Mouse (Mus musculus) forebrain, embryonic 15.5 days (tissue): Measurements from ENCODE around the gene Nfia. TPM values are rescaled to one million over a fixed set of nuclear protein-coding genes. Genes with fewer than 3 reads are reported as not detected.

Source experiments
- ATAC-seq: fragments of 200-750 bp; cut with Nextera tagmentation; replicated peaks from 2 replicates; pipeline ENCODE4 v1.8.0; 2017; ENCODE audit warnings: mild to moderate bottlenecking, moderate TSS enrichment, moderate library complexity
- H3K27ac ChIP-seq: fragments of 300-500 bp; sonication (generic); replicated peaks from 2 replicates; pipeline ENCODE4 v1.5.1; 2015; ENCODE audit warnings: mild to moderate bottlenecking, inconsistent platforms
- H3K27me3 ChIP-seq: fragments of 300-500 bp; sonication (generic); 2 replicates; pipeline ENCODE4 v1.6.1; 2015; ENCODE audit warnings: inconsistent platforms
- H3K36me3 ChIP-seq: fragments of 300-500 bp; sonication (generic); 2 replicates; pipeline ENCODE4 v1.6.1; 2015; ENCODE audit warnings: mild to moderate bottlenecking, inconsistent platforms
- H3K4me1 ChIP-seq: fragments of 300-500 bp; sonication (generic); 2 replicates; pipeline ENCODE4 v1.6.1; 2015; ENCODE audit warnings: inconsistent platforms
- H3K4me2 ChIP-seq: fragments of 300-500 bp; sonication (generic); replicated peaks from 2 replicates; pipeline ENCODE4 v1.6.1; 2015; ENCODE audit warnings: mild to moderate bottlenecking, inconsistent platforms
- H3K4me3 ChIP-seq: fragments of 300-500 bp; sonication (generic); 2 replicates; pipeline ENCODE4 v1.5.1; 2015; ENCODE audit warnings: mild to moderate bottlenecking, inconsistent platforms
- H3K9ac ChIP-seq: fragments of 300-500 bp; sonication (generic); replicated peaks from 2 replicates; pipeline ENCODE4 v1.6.1; 2015; ENCODE audit warnings: mild to moderate bottlenecking, inconsistent platforms
- H3K9me3 ChIP-seq: fragments of 300-500 bp; sonication (generic); 2 replicates; pipeline ENCODE4 v1.6.1; 2016; ENCODE audit warnings: inconsistent platforms
- WGBS: fragments of 180-500 bp; shearing (Covaris S2); methylation state at CpG from one replicate; pipeline ENCODE4 v1.1.7; 2015; ENCODE audit warnings: mixed read lengths; 5-methylcytosine and 5-hydroxymethylcytosine counted together
- polyA plus RNA-seq: library from polyadenylated mRNA; unstranded; fragments of >200 nt; fragmentation: Nextera tagmentation; extraction: Ambion mirVana; gene quantifications from 2 replicates; pipeline ENCODE4 v1.2.1, GENCODE M21; 2015

Nfia gene
- polyA plus RNA-seq, 1 experiment from 2014 or later: 98.3 TPM

DNA sequence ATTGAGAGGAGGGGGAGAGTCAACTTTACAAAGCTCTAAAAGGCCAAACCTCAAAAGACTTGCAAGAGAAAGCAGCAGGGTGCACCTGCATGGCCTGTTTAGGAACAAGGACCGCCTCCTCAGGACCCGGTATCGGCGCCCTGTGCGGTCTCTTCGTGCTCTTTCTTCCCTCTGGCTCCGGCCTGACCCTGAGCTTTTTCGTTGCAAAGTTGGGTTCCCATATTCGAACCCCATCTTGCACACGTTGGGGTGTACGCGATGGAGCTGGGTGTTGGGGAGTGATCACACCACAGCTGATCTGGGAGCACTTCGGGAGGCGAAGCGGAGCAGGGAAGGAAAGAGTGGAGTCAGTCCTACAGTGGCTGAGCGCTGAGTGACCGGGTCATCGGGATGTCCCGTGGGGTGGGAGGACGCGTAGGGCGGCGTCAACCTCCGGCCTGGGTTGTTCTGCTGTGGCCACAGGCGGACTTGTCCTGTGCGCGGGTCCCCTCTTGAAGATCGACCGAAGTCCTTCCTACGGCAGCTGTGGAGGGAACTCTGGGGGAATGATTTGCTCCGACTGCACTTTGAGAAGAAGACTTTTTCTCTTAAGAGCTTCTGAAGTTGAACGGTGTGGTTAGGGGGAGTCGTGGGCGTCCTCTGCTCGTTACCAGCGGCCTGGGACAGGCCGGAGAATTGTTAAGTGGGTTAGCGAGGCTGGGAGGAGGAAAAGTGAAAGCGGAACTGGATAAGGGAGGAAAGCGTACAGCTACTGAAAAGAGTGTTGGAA, 20.9 kb upstream of the Nfia start:
- Histone ChIP-seq H3K36me3 (no peaks in the 10 kb centered on the region), H3K4me1 (peaks cover 34% of the 10 kb centered on the region), H3K9ac (peak overlapping the region; percentile 52), H3K27ac (peak overlapping the region; percentile 73), H3K27me3 (no peaks in the 10 kb centered on the region; the same call in 1 of the 2 replicates), H3K4me2 (peak overlapping the region; percentile 74), H3K9me3 (no peaks in the 10 kb centered on the region), H3K4me3 (peak overlapping the region; percentile 39)
- under 1% methylated on average over 40 of the region's 40 CpGs for WGBS
- peak; percentile 41 for ATAC-seq

DNA sequence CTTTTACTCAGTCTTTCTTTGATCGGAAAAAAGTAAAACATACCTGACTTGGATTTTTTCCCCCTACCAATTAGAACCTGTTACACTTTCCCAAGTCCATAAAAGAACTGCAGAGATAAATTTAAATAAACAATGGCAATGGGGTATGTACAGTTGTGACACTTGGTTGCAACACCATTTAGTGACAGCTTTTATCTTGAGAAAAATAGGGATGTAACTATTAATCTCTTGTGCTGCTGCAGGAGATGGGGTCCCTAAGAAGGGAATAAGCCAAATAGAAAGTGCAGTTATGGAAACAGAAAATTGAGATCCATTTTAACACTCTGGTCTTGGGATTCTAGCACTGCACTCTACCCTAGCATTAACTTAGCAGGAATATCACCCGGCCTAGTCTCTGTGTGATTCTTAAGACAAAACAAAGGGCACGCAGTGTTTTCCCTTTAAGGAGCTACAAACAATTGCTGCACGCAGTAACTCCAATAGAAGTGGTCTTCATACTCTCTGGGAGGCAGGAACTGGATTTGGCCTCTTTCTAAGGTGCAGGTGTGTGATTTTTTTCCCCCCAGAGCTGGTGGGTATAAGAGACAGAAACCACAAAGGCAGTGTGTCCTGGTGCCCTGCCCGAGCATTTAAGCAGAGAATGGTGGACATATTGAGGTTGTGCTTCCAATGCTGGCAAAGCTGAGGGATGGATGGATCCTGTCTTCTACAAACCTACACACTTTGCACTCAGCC, 20.1 kb upstream of the Nfia start:
- peak overlapping the region; percentile 74 for H3K4me2 ChIP-seq
- H3K27me3 ChIP-seq: no peaks in the 10 kb centered on the region; the same call in 1 of the 2 replicates
- H3K4me3 ChIP-seq: peak overlapping the region; percentile 39
- H3K4me1 ChIP-seq: peaks cover 39% of the 10 kb centered on the region
- H3K9me3 ChIP-seq: no peaks in the 10 kb centered on the region
- H3K27ac ChIP-seq: peak overlapping the region; percentile 73; the same call in 1 of the 2 replicates
- 0 out of 2 replicates have a peak overlapping the region, but pooled peaks have one; percentile 52 for H3K9ac ChIP-seq
- H3K36me3 ChIP-seq: no peaks in the 10 kb centered on the region
- WGBS: 16% methylated on average over 5 of the region's 5 CpGs
- no peak for ATAC-seq

DNA sequence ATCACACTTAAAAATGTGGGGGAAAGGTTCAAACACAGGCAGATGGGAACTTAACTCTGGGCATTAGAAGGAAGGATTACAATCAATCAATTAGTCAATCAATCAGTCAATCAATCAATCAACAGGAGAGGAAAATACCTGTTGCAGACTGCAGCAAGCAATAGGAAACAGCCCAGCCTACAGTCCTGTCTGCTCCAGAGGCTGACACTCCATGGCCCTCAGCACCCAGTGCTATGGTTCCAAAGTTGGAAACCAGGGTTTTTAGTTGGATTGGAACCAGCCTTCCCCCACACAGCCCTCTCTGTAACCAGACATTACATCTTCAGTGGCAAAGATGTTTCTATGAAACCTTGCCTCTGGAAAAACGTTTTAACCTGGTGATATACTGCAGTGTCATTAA, 19.0 kb upstream of the Nfia start:
- Histone ChIP-seq H3K4me2 (no peak overlapping the region), H3K4me3 (no peak overlapping the region), H3K27me3 (no peaks in the 10 kb centered on the region; the same call in 1 of the 2 replicates), H3K36me3 (no peaks in the 10 kb centered on the region), H3K4me1 (peaks cover 49% of the 10 kb centered on the region), H3K27ac (no peak overlapping the region), H3K9me3 (no peaks in the 10 kb centered on the region), H3K9ac (no peak overlapping the region)
- WGBS: 13% methylated on average over 1 of the region's 1 CpGs
- ATAC-seq: no peak

DNA sequence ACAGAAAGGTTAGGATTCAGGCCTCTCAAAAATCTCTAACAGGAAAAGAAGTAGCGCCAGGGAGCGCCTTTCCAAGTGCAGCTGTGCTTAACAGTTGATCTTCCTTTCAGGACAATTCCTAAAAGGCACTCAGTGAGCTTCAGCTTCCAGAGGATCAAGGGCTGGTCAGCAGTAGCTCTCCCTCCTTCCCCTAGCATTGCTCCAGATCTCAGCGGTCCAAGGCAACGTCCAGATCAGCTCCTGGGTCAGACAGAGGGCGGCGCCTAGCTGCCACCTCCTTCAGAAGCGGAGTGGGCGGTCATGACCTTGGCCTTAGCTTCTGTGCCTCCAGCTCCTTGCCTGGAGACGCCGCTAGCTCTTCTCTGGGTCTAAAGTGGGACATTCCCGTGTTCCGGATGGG, 18.3 kb upstream of the Nfia start:
- ATAC-seq: no peak
- Histone ChIP-seq H3K4me1 (peaks cover 54% of the 10 kb centered on the region), H3K27me3 (no peaks in the 10 kb centered on the region; the same call in 1 of the 2 replicates), H3K36me3 (no peaks in the 10 kb centered on the region), H3K9me3 (no peaks in the 10 kb centered on the region), H3K4me3 (no peak overlapping the region), H3K27ac (no peak overlapping the region), H3K9ac (no peak overlapping the region), H3K4me2 (no peak overlapping the region)
- 42% methylated on average over 12 of the region's 12 CpGs for WGBS

DNA sequence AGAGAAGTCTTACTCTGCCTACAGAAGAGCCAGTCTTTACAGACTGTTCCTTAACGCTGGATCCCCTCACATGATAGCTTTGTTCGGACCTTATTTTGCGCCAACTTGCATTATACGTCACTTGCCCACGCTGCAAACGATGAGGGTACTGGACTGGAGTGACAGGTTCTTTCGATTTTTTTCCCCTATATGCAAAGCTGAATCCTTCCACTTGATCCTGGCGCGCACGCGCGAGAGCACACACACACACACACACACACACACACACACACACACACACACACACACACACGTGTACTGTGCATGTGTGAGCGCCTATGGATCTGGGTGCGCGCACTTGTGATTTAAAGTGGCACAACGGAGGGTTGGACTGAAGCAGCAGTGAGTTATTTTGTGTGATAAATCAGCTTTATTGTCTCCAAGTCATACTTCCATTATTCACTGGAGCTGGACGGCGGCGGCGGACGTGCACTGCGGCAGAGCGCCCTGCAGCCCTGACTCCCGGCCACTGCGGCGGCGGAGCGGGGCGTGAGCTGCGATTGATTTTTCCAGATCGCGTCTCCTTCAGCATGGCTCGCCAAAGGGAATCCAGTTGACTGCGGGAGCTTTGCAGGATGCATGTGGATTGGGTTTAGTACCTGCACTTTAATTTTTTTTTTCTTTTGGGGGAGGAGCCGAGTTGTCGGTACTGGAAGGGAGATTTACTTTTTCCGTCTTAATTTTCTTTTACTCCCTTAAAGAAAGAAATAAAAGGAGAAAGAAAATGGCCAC, 15.1 kb upstream of the Nfia start:
- Histone ChIP-seq H3K4me3 (peak overlapping the region; percentile 70), H3K9me3 (no peaks in the 10 kb centered on the region), H3K36me3 (no peaks in the 10 kb centered on the region), H3K4me1 (peaks cover 35% of the 10 kb centered on the region), H3K4me2 (peak overlapping the region; percentile 87), H3K27ac (peak overlapping the region; percentile 90), H3K27me3 (no peaks in the 10 kb centered on the region; the same call in 1 of the 2 replicates), H3K9ac (peak overlapping the region; percentile 61)
- ATAC-seq: peak; percentile 76
- WGBS: under 1% methylated on average over 38 of the region's 38 CpGs

DNA sequence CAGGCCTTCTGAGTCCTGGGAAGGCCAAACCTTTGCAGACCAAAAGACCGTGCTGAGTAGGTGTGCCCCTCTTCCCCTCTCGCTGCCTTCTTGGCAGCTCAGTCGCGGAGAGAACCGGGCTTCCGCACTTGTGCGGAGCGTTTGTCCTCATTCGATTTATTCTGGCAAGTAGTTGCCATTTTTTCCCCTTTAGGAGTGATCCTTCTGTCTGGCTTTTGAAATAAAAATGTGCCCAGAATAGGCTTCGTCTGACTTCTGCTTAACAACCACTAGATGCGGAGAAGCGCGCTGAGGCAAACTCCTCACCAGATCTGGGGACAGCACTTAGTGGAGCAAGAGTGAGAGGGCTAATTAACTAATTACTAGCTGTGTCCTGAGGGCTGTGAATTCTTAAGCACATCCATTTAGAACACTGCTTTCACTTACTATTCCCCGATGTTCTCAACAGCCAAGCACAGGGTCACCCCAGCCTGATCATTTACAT, 14.5 kb upstream of the Nfia start:
- Histone ChIP-seq H3K27ac (peak overlapping the region; percentile 90), H3K9ac (peak overlapping the region; percentile 61), H3K4me2 (peak overlapping the region; percentile 87), H3K4me1 (peaks cover 29% of the 10 kb centered on the region), H3K27me3 (no peaks in the 10 kb centered on the region; the same call in 1 of the 2 replicates), H3K36me3 (no peaks in the 10 kb centered on the region), H3K4me3 (peak overlapping the region; percentile 70), H3K9me3 (no peaks in the 10 kb centered on the region)
- ATAC-seq: peak; percentile 76
- WGBS: under 1% methylated on average over 14 of the region's 14 CpGs

DNA sequence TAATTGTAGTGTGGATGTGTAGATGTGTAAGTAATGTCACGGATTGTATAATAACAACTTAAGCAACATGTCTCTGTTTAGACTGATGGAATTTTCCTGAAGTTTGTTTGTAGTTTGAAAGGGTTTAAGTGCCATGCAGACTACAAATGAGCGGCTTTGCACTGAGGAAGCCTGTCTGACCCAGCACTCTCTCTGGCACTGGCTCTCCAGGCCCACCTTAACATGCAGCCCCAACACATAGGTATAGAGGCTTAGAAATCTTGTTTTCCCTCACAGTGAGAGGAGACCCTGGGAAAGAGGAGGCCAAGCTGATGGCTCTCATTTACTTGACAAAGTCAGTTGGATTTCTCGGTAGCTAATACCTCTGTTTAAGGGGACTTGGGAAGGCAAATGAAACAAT, 13.9 kb upstream of the Nfia start:
- no peaks in the 10 kb centered on the region for H3K36me3 ChIP-seq
- WGBS: 14% methylated on average over 3 of the region's 3 CpGs
- no peak; the same call in 1 of the 2 replicates for ATAC-seq
- H3K4me3 ChIP-seq: peak overlapping the region; percentile 70
- H3K9me3 ChIP-seq: no peaks in the 10 kb centered on the region
- no peaks in the 10 kb centered on the region; the same call in 1 of the 2 replicates for H3K27me3 ChIP-seq
- peak overlapping the region; percentile 87 for H3K4me2 ChIP-seq
- peak overlapping the region; percentile 90 for H3K27ac ChIP-seq
- H3K4me1 ChIP-seq: peaks cover 29% of the 10 kb centered on the region
- H3K9ac ChIP-seq: peak overlapping the region; percentile 61

DNA sequence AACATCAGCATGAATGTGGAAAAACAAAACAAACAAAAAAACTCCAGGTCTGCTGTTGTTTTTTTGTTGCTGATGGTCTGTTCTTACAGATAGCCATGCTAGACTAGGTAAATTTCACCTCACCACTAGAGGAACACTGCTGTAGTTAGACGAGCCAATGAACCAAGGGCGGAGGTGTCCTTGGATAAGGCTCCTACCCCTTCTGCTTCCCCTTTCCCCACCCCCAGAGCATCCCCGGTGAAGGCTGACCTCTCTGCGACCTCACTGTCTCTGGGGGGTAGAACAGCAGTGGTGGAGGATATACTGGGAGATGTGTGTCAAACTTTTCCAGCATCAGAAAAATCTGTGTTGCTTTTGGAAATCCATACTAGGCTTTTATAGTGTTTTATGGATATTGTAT, 7.9 kb upstream of the Nfia start:
- Histone ChIP-seq H3K4me1 (no peaks in the 10 kb centered on the region), H3K4me3 (no peak overlapping the region), H3K9me3 (no peaks in the 10 kb centered on the region), H3K27me3 (no peaks in the 10 kb centered on the region), H3K9ac (no peak overlapping the region), H3K27ac (no peak overlapping the region), H3K4me2 (no peak overlapping the region), H3K36me3 (no peaks in the 10 kb centered on the region)
- WGBS: 42% methylated on average over 4 of the region's 4 CpGs
- ATAC-seq: no peak

DNA sequence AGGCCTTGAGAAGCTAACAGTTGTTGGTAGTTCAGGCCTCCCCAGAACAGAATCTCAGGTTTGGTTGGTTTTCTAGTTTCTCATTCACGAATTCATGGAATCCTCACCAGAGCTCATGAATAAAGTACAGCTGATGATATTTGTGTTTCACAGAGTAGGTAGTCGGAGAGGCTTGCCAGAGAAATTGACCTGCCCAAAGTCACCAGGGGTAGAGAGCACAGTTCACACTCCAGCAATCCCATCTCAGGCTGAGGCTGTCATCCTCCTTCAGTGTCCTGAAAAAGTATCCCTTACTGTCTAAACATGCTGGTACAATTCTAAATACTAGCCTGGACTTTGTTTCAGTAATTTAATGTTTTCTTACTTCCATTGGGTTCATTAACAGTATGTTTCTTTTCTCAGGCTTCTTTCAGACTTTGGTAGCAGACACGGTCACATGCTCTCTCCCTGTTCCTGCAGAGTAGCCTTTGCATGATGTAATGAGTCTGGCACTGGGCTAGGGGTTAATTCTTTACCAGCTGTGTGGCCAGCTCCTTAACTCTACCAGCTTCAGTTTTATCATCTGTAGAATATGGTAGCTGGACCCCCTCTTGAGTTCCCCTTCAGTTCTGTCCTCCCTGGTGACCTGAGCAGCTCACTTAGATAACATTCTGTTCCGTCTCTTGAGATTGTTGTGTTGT, 7.1 kb upstream of the Nfia start:
- no peak for ATAC-seq
- Histone ChIP-seq H3K27me3 (no peaks in the 10 kb centered on the region), H3K4me2 (no peak overlapping the region), H3K36me3 (no peaks in the 10 kb centered on the region), H3K9me3 (no peaks in the 10 kb centered on the region), H3K27ac (no peak overlapping the region), H3K9ac (no peak overlapping the region), H3K4me3 (no peak overlapping the region), H3K4me1 (no peaks in the 10 kb centered on the region)
- WGBS: 77% methylated on average over 4 of the region's 4 CpGs

DNA sequence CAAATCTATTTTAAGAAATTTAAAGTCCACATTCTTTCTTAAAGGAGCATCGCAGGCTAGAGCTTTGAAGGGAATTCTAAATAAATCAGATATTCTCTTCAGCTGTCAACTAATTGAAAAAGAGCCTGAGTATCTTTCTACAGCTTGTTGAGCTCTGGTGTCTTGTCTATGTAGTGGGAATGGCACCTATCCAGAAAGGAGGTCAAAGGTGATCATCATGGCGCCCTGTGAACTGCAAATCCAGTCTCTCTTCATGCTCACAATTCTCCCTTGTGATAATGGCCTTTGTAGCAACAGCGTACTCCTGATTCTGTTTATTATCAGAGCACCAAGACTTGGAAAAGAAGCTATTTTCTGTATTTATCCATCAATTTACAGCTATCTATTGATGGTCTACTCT, 6.4 kb upstream of the Nfia start:
- no peak overlapping the region for H3K4me2 ChIP-seq
- H3K9me3 ChIP-seq: no peaks in the 10 kb centered on the region
- H3K9ac ChIP-seq: no peak overlapping the region
- H3K27me3 ChIP-seq: no peaks in the 10 kb centered on the region
- no peak overlapping the region for H3K27ac ChIP-seq
- no peak overlapping the region for H3K4me3 ChIP-seq
- no peaks in the 10 kb centered on the region for H3K4me1 ChIP-seq
- no peak for ATAC-seq
- 88% methylated on average over 3 of the region's 3 CpGs for WGBS
- no peaks in the 10 kb centered on the region for H3K36me3 ChIP-seq

DNA sequence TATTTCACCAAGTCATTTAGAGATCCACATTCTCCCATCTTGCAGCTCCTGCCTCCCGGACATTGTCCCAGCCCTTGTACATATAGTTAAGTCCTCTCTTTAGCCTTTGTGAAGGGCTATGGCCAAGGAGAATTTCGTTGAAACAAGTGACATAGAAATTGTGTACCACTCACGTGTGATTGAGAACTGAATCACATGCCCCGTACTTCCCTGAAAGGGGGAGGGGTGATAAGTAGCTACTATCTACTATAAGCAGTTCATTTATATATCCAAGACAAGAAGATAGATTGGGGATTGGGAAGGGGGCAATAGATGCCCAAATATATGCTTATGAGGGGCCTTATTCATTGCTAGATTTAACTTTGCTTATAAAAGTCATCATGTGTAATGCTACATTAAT, 5.5 kb upstream of the Nfia start:
- Histone ChIP-seq H3K9me3 (no peaks in the 10 kb centered on the region), H3K9ac (no peak overlapping the region), H3K4me3 (no peak overlapping the region), H3K36me3 (no peaks in the 10 kb centered on the region), H3K27ac (no peak overlapping the region), H3K4me2 (no peak overlapping the region), H3K4me1 (peaks cover 5% of the 10 kb centered on the region), H3K27me3 (no peaks in the 10 kb centered on the region)
- 82% methylated on average over 4 of the region's 4 CpGs for WGBS
- ATAC-seq: no peak
